Mouse (Mus musculus) hindbrain, embryonic 16.5 days (tissue): ENCODE data around the gene Morn2. TPM values are rescaled to one million over a fixed set of nuclear protein-coding genes. Genes with fewer than 3 reads are reported as not detected.
A peak's percentile ranks its signal among the peaks of the same experiment; 100 is the strongest.

ENCODE experiments used
- ATAC-seq: fragments of 200-750 bp; cut with Nextera tagmentation; 2 replicates; pipeline ENCODE4 v1.8.0; 2017; ENCODE audit warnings: moderate TSS enrichment, moderate library complexity
- H3K27ac ChIP-seq: fragments of 300-500 bp; sonication (generic); 2 replicates; pipeline ENCODE4 v1.5.1; 2014; ENCODE audit warnings: low read depth, mild to moderate bottlenecking, control low read depth, low read length, moderate library complexity
- H3K27me3 ChIP-seq: fragments of 300-500 bp; sonication (generic); replicated peaks from 2 replicates; pipeline ENCODE4 v1.6.1; 2014; ENCODE audit warnings: low read length; ENCODE audit not compliant: control insufficient read depth, insufficient read depth
- H3K36me3 ChIP-seq: fragments of 300-500 bp; sonication (generic); 2 replicates; pipeline ENCODE4 v1.6.1; 2014; ENCODE audit warnings: mild to moderate bottlenecking, low read length, moderate library complexity, mixed read lengths; ENCODE audit not compliant: control insufficient read depth, insufficient read depth
- H3K4me1 ChIP-seq: fragments of 300-500 bp; sonication (generic); 2 replicates; pipeline ENCODE4 v1.6.1; 2014; ENCODE audit warnings: low read depth, low read length; ENCODE audit not compliant: control insufficient read depth, insufficient read depth
- H3K4me2 ChIP-seq: fragments of 300-500 bp; sonication (generic); 2 replicates; pipeline ENCODE4 v1.6.1; 2014; ENCODE audit warnings: mild to moderate bottlenecking, low read length, control low read depth, moderate library complexity
- H3K4me3 ChIP-seq: fragments of 300-500 bp; sonication (generic); 2 replicates; pipeline ENCODE4 v1.5.1; 2014; ENCODE audit warnings: mild to moderate bottlenecking, low read length, control low read depth, moderate library complexity
- H3K9ac ChIP-seq: fragments of 300-500 bp; sonication (generic); 2 replicates; pipeline ENCODE4 v1.6.1; 2014; ENCODE audit warnings: low read depth, mild to moderate bottlenecking, control low read depth, low read length, moderate library complexity
- H3K9me3 ChIP-seq: fragments of 300-500 bp; sonication (generic); 2 replicates; pipeline ENCODE4 v1.6.1; 2014; ENCODE audit warnings: mild to moderate bottlenecking, low read length, moderate library complexity; ENCODE audit not compliant: control insufficient read depth
- WGBS: fragments of 180-500 bp; shearing (Covaris S2); extraction: QIAGEN DNeasy Blood & Tissue Kit; methylation state at CpG from one replicate; pipeline ENCODE4 v1.1.7; 2014; 5-methylcytosine and 5-hydroxymethylcytosine counted together
- polyA plus RNA-seq: library from polyadenylated mRNA; unstranded; fragments of >200 nt; fragmentation: Nextera tagmentation; extraction: Ambion mirVana; gene quantifications from 2 replicates; pipeline ENCODE4 v1.2.1, GENCODE M21; 2015

Morn2 gene
- polyA plus RNA-seq, 1 experiment from 2014 or later = 65.2 TPM

- H3K27me3 ChIP-seq = no peaks in the 10 kb centered on the region
- H3K4me2 ChIP-seq = no peak overlapping the region
- peaks cover 35% of the 10 kb centered on the region for H3K36me3 ChIP-seq
- no peaks in the 10 kb centered on the region for H3K4me1 ChIP-seq
- no peak for ATAC-seq
- no peaks in the 10 kb centered on the region for H3K9me3 ChIP-seq
- WGBS = 94% methylated on average over 4 of the region's 4 CpGs
- H3K9ac ChIP-seq = no peak overlapping the region
- H3K4me3 ChIP-seq = no peak overlapping the region
- no peak overlapping the region for H3K27ac ChIP-seq
Measured at GRCm38 (mm10) chr17:80278255-80278654, 11.7 kb upstream of the Morn2 start.

GRCm38 (mm10) chr17:80279340-80280070 is 10.5 kb upstream of the Morn2 start:
- H3K27ac ChIP-seq = no peak overlapping the region
- H3K4me3 ChIP-seq = no peak overlapping the region
- H3K36me3 ChIP-seq = peaks cover 27% of the 10 kb centered on the region
- no peaks in the 10 kb centered on the region for H3K27me3 ChIP-seq
- H3K4me1 ChIP-seq = no peaks in the 10 kb centered on the region
- no peak for ATAC-seq
- 96% methylated on average over 8 of the region's 8 CpGs for WGBS
- no peak overlapping the region for H3K4me2 ChIP-seq
- no peaks in the 10 kb centered on the region for H3K9me3 ChIP-seq
- H3K9ac ChIP-seq = no peak overlapping the region

- Histone ChIP-seq H3K4me3 (no peak overlapping the region), H3K9me3 (no peaks in the 10 kb centered on the region), H3K27ac (no peak overlapping the region), H3K36me3 (peaks cover 7% of the 10 kb centered on the region; the same call in 1 of the 2 replicates), H3K4me2 (no peak overlapping the region), H3K4me1 (peaks cover 11% of the 10 kb centered on the region), H3K27me3 (no peaks in the 10 kb centered on the region), H3K9ac (no peak overlapping the region)
- no peak for ATAC-seq
- WGBS = 85% methylated on average over 4 of the region's 4 CpGs
Measured at GRCm38 (mm10) chr17:80284446-80284845, 5.6 kb upstream of the Morn2 start.

GRCm38 (mm10) chr17:80288012-80288411 is 2.0 kb upstream of the Morn2 start:
- H3K4me2 ChIP-seq = peak overlapping the region; percentile 70; the same call in 1 of the 2 replicates
- H3K27me3 ChIP-seq = no peaks in the 10 kb centered on the region
- WGBS = 86% methylated on average over 6 of the region's 6 CpGs
- no peak overlapping the region for H3K4me3 ChIP-seq
- H3K9me3 ChIP-seq = no peaks in the 10 kb centered on the region
- no peak overlapping the region for H3K9ac ChIP-seq
- H3K27ac ChIP-seq = no peak overlapping the region
- H3K4me1 ChIP-seq = peaks cover 11% of the 10 kb centered on the region
- ATAC-seq = no peak
- no peaks in the 10 kb centered on the region for H3K36me3 ChIP-seq

GRCm38 (mm10) chr17:80289280-80290073 is 526 bp upstream of the Morn2 start:
- Histone ChIP-seq H3K36me3 (no peaks in the 10 kb centered on the region), H3K27ac (peak overlapping the region; percentile 96), H3K4me2 (peak overlapping the region; percentile 70), H3K9me3 (no peaks in the 10 kb centered on the region), H3K4me1 (peaks cover 11% of the 10 kb centered on the region), H3K27me3 (no peaks in the 10 kb centered on the region), H3K4me3 (peak overlapping the region; percentile 98), H3K9ac (peak overlapping the region; percentile 95)
- WGBS = under 1% methylated on average over 30 of the region's 30 CpGs
- ATAC-seq = no peak

GRCm38 (mm10) chr17:80291148-80291547 is 1.1 kb downstream of the Morn2 start:
- Histone ChIP-seq H3K9me3 (no peaks in the 10 kb centered on the region), H3K27me3 (no peaks in the 10 kb centered on the region), H3K27ac (no peak overlapping the region), H3K9ac (no peak overlapping the region), H3K4me3 (no peak overlapping the region), H3K4me2 (no peak overlapping the region; the same call in 1 of the 2 replicates), H3K36me3 (no peaks in the 10 kb centered on the region), H3K4me1 (peaks cover 11% of the 10 kb centered on the region)
- peak; percentile 10; the same call in 1 of the 2 replicates for ATAC-seq
- WGBS = 28% methylated on average over 2 of the region's 2 CpGs

- no peaks in the 10 kb centered on the region for H3K27me3 ChIP-seq
Measured at GRCm38 (mm10) chr17:80295258-80295657, 5.3 kb downstream of the Morn2 start.

GRCm38 (mm10) chr17:80298844-80299243 is 8.8 kb downstream of the Morn2 start:
- Histone ChIP-seq H3K4me3 (no peak overlapping the region), H3K4me2 (no peak overlapping the region), H3K36me3 (no peaks in the 10 kb centered on the region), H3K27ac (no peak overlapping the region), H3K9ac (no peak overlapping the region), H3K27me3 (no peaks in the 10 kb centered on the region), H3K4me1 (no peaks in the 10 kb centered on the region), H3K9me3 (no peaks in the 10 kb centered on the region)
- ATAC-seq = no peak
- 93% methylated on average over 5 of the region's 5 CpGs for WGBS

More at GRCm38 (mm10) chr17:80295258-80295657, 5.3 kb downstream of the Morn2 start:
- no peaks in the 10 kb centered on the region for H3K4me1 ChIP-seq
- H3K36me3 ChIP-seq = no peaks in the 10 kb centered on the region
- 87% methylated on average over 5 of the region's 5 CpGs for WGBS
- no peak overlapping the region for H3K27ac ChIP-seq
- no peak overlapping the region for H3K4me3 ChIP-seq
- H3K9ac ChIP-seq = no peak overlapping the region
- no peaks in the 10 kb centered on the region for H3K9me3 ChIP-seq
- no peak overlapping the region for H3K4me2 ChIP-seq
- ATAC-seq = no peak

- H3K4me3 ChIP-seq = no peak within 1 kb of the TSS
- 87% methylated on average over 1 of the region's 1 CpGs for WGBS
- H3K9me3 ChIP-seq = no peaks in the 10 kb centered on the region
- H3K36me3 ChIP-seq = no peaks in the 10 kb centered on the region
- H3K27me3 ChIP-seq = no peaks in the 10 kb centered on the region
- H3K27ac ChIP-seq = no peak within 1 kb of the TSS
- ATAC-seq = no peak
- no peak within 1 kb of the TSS for H3K4me2 ChIP-seq
- H3K9ac ChIP-seq = no peak within 1 kb of the TSS; the same call in 1 of the 2 replicates
- no peaks in the 10 kb centered on the region; the same call in 1 of the 2 replicates for H3K4me1 ChIP-seq
Measured at GRCm38 (mm10) chr17:80307251-80307650, 17.2 kb downstream of the Morn2 start, which contains the start of gene Arhgef33. Arhgef33 (plus strand) TSS chr17:80307407.
